Mouse (Mus musculus): ENCODE measurements at regions not wholly inside any gene's neighbourhood (a gene's known extent, or its start where the extent isn't known, plus 50 kb on each side); places are given as distances from the start of the nearest gene placed in this dataset.

DNA sequence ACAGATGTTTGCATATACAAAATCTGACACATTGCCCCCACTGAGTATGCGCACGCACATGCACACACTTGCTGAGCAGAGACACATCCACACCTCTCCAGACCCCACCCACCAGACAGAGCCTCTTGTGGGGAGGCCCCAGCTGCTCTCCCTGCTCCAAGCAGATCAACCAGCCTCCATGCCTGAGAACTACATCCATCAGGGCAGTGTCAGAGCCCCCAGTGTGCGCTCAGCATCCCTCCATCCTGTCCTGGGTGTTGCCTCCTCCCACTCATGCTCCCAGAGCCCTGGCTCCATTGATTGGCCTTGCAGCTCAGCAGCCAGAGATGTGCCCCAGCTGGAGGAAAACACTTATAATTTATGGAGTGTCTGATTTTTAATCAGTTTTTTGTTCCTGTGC, 124.1 kb upstream of the Rpl38 start:
- Histone ChIP-seq H3K4me2 (replicated peaks) (no peak overlapping the region), H3K27me3 (no peaks in the 10 kb centered on the region), H3K9ac (replicated peaks) (no peak overlapping the region), H3K9me3 (peaks cover 8% of the 10 kb centered on the region), H3K36me3 (no peaks in the 10 kb centered on the region), H3K4me1 (replicated peaks) (peaks cover 26% of the 10 kb centered on the region), H3K27ac (no peak overlapping the region), H3K4me3 (replicated peaks) (no peak overlapping the region)
- WGBS: 66% methylated on average over 3 of the region's 3 CpGs
- peak; percentile 62; the same call in 1 of the 2 replicates for ATAC-seq

DNA sequence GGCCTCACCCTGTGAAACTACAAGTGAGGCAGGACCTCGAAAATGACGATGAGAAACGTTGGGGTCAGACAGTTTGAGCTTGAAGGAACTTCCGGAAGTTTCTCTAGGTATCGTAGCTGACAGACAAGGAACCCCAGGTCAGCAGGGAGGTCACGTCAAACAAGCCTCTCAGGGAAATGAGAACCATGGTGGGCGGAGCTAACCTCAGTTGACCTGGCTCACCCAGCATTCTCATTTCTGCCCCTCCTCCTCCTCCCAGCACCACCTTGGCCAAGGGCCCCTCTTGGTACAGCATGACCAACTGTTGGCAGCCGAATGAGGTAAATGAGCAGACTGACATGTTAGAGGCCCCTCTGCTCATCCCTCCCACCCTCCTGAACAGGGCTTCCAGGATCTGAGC, 126.2 kb upstream of the Rpl38 start:
- H3K4me3 ChIP-seq (replicated peaks): no peak overlapping the region
- no peak for ATAC-seq
- peaks cover 8% of the 10 kb centered on the region for H3K9me3 ChIP-seq
- no peak overlapping the region for H3K4me2 ChIP-seq (replicated peaks)
- WGBS: 77% methylated on average over 8 of the region's 8 CpGs
- H3K4me1 ChIP-seq (replicated peaks): peaks cover 38% of the 10 kb centered on the region
- H3K27ac ChIP-seq: no peak overlapping the region
- no peaks in the 10 kb centered on the region for H3K36me3 ChIP-seq
- no peaks in the 10 kb centered on the region for H3K27me3 ChIP-seq
- H3K9ac ChIP-seq (replicated peaks): no peak overlapping the region

GRCm38 (mm10) chr11:114540503-114540902, 127.8 kb upstream of the Rpl38 start:
- no peaks in the 10 kb centered on the region for H3K36me3 ChIP-seq
- H3K4me2 ChIP-seq (replicated peaks): no peak overlapping the region
- H3K27me3 ChIP-seq: no peaks in the 10 kb centered on the region
- H3K27ac ChIP-seq: no peak overlapping the region
- H3K9ac ChIP-seq (replicated peaks): no peak overlapping the region
- peaks cover 8% of the 10 kb centered on the region for H3K9me3 ChIP-seq
- H3K4me3 ChIP-seq (replicated peaks): no peak overlapping the region
- H3K4me1 ChIP-seq (replicated peaks): peaks cover 48% of the 10 kb centered on the region
- no peak for ATAC-seq
- WGBS: 71% methylated on average over 3 of the region's 3 CpGs

DNA sequence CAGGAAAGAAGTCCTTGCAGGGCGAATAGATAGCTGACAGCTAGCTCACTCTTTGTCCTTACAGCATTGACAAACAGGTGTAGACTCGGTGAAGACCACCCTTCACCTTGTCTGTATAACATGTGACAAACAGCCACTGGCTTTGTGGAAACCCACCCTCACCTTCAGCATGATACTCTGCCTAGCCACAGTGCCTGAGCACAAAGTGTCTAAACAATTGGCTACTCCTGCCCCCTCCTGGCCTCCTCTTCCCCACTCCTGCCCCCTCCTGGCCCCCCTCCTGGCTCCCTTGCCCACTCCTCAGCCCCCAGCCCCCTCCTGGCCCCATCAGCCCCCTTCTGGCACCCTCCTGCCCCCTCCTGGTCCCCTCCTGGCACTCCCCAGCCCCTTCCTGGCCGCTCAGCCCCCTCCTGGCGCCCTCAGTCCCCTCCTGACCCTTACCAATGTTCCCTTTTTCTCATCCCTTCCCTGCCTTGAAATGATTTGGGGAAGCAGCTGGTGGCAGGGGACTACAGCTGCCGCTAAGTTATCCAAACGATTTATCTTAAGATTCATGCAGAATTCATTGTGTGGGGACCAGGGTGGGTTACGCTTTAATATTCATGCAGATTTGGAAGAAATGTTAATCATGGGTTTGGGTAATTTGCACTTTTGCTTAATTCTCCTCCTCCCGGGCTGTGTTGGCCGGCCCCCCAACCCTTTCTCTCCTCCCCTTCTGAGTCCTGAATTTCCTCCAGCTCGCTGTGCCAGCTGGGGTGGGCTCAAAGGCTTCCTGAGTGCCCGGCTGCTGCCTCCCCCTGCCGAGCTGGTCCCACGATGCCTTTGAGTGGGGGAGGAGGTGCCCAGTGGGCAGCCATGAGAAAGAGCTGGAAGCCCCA, 131.5 kb upstream of the Rpl38 start:
- Histone ChIP-seq H3K4me2 (replicated peaks) (peak overlapping the region; percentile 25), H3K27ac (peak overlapping the region; percentile 72), H3K4me3 (replicated peaks) (no peak overlapping the region), H3K4me1 (replicated peaks) (peaks cover 36% of the 10 kb centered on the region), H3K27me3 (no peaks in the 10 kb centered on the region), H3K36me3 (no peaks in the 10 kb centered on the region), H3K9me3 (peaks cover 8% of the 10 kb centered on the region), H3K9ac (replicated peaks) (0 out of 2 replicates have a peak overlapping the region, but pooled peaks have one; percentile 10)
- ATAC-seq: peak; percentile 86
- WGBS: 12% methylated on average over 12 of the region's 13 CpGs

GRCm38 (mm10) chr11:114535900-114536299, 132.4 kb upstream of the Rpl38 start:
- Histone ChIP-seq H3K4me1 (replicated peaks) (peaks cover 35% of the 10 kb centered on the region), H3K27me3 (no peaks in the 10 kb centered on the region), H3K9me3 (peaks cover 5% of the 10 kb centered on the region), H3K4me3 (replicated peaks) (no peak overlapping the region), H3K36me3 (no peaks in the 10 kb centered on the region), H3K4me2 (replicated peaks) (no peak overlapping the region), H3K9ac (replicated peaks) (no peak overlapping the region), H3K27ac (peak overlapping the region; percentile 72)
- ATAC-seq: no peak
- WGBS: 88% methylated on average over 9 of the region's 9 CpGs

GRCm38 (mm10) chr11:114534436-114534835, 133.9 kb upstream of the Rpl38 start:
- ATAC-seq: no peak
- Histone ChIP-seq H3K4me2 (replicated peaks) (no peak overlapping the region), H3K9me3 (no peaks in the 10 kb centered on the region), H3K9ac (replicated peaks) (no peak overlapping the region), H3K4me3 (replicated peaks) (no peak overlapping the region), H3K27me3 (no peaks in the 10 kb centered on the region), H3K36me3 (no peaks in the 10 kb centered on the region), H3K27ac (no peak overlapping the region), H3K4me1 (replicated peaks) (peaks cover 38% of the 10 kb centered on the region)
- 53% methylated on average over 7 of the region's 7 CpGs for WGBS

DNA sequence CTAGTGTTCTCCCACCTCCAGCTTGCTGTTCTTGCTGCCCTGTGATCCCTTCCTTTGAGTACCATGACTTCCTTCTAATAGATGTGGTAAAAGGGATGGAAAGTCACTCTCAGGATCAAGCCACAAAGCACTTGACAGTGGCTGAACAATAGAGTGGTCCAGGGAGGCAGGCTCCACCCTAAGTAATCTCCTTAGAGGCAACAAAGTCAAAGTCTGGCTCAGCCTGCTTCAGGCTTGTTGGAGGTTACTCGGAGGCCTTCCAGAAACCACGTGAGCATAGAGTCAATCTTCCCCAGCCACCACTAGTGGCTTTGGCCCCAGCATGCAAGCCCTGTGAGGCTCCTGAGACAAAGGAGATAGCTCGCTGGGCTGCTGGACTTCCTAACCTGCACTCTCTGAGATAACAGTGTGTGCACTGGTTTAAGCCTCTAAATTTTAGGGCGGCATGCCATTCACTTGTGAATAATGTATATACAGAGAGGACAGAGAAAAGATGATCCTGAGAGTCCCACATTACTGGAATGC, 137.0 kb upstream of the Rpl38 start:
- Histone ChIP-seq H3K9me3 (no peaks in the 10 kb centered on the region), H3K4me1 (replicated peaks) (peaks cover 39% of the 10 kb centered on the region), H3K27ac (no peak overlapping the region), H3K9ac (replicated peaks) (no peak overlapping the region), H3K4me2 (replicated peaks) (no peak overlapping the region), H3K27me3 (no peaks in the 10 kb centered on the region), H3K4me3 (replicated peaks) (no peak overlapping the region), H3K36me3 (no peaks in the 10 kb centered on the region)
- 41% methylated on average over 4 of the region's 4 CpGs for WGBS
- no peak for ATAC-seq

DNA sequence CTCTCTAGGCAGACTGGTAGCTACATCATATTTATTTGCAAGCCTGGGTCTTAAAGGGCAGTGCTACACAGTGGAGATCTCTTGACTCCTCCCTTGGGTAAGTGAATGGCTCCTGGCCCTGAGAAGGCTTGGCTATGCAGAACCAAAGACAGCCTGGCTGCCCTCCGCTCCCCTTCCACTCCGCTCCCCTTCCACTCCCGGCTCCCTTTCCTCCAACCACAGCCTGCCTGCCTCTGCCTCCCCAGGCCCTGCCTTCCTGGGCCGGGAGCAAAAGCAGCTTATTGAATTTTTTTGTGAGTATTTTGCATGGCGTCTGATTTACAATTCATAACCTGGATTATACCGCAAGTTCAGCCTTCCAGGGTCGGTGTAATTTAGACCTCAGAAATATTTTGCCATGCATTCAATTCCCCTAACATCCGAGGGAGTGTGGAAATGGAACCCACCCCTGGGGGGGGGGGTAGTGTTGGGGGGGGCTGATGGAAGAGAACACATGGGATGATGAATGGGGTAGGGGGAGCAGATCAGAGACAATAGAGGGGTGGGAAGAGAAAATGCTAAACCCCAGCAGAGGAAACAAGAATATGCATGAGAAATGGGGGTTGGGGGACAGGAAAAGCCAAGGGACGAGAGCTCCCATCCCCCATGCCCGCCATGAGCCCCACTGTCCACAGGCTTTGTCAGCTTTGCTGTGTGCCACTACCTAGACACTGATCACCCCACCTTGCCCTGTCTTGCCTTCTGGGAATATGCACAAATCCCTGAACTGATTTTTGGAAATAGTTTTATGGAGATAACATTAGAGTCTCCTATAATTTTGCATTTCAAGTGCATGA, 139.2 kb upstream of the Rpl38 start:
- H3K27ac ChIP-seq: peak overlapping the region; percentile 80
- H3K4me2 ChIP-seq (replicated peaks): peak overlapping the region; percentile 13; the same call in 1 of the 2 replicates
- no peaks in the 10 kb centered on the region for H3K9me3 ChIP-seq
- H3K27me3 ChIP-seq: no peaks in the 10 kb centered on the region
- peak; percentile 86 for ATAC-seq
- WGBS: 27% methylated on average over 10 of the region's 10 CpGs
- H3K4me1 ChIP-seq (replicated peaks): peaks cover 28% of the 10 kb centered on the region
- H3K9ac ChIP-seq (replicated peaks): no peak overlapping the region
- no peaks in the 10 kb centered on the region for H3K36me3 ChIP-seq
- no peak overlapping the region for H3K4me3 ChIP-seq (replicated peaks)

GRCm38 (mm10) chr11:114523444-114524238, 144.7 kb upstream of the Rpl38 start:
- no peaks in the 10 kb centered on the region for H3K36me3 ChIP-seq
- H3K27me3 ChIP-seq: no peaks in the 10 kb centered on the region
- H3K4me3 ChIP-seq (replicated peaks): no peak overlapping the region
- no peak overlapping the region for H3K27ac ChIP-seq
- WGBS: 49% methylated on average over 6 of the region's 6 CpGs
- H3K9me3 ChIP-seq: no peaks in the 10 kb centered on the region
- peak; percentile 40; the same call in 1 of the 2 replicates for ATAC-seq
- no peak overlapping the region for H3K4me2 ChIP-seq (replicated peaks)
- H3K9ac ChIP-seq (replicated peaks): no peak overlapping the region
- peaks cover 31% of the 10 kb centered on the region for H3K4me1 ChIP-seq (replicated peaks)

- H3K4me3 ChIP-seq (replicated peaks): no peak overlapping the region
- no peaks in the 10 kb centered on the region for H3K27me3 ChIP-seq
- WGBS: 62% methylated on average over 4 of the region's 4 CpGs
Measured at GRCm38 (mm10) chr11:114515278-114515677, 153.0 kb upstream of the Rpl38 start.

GRCm38 (mm10) chr11:114514126-114514525, 154.2 kb upstream of the Rpl38 start:
- Histone ChIP-seq H3K36me3 (no peaks in the 10 kb centered on the region), H3K9me3 (no peaks in the 10 kb centered on the region)
- 85% methylated on average over 2 of the region's 2 CpGs for WGBS

More at GRCm38 (mm10) chr11:114515278-114515677, 153.0 kb upstream of the Rpl38 start:
- no peak overlapping the region for H3K9ac ChIP-seq (replicated peaks)
- no peaks in the 10 kb centered on the region for H3K9me3 ChIP-seq
- H3K27ac ChIP-seq: no peak overlapping the region
- H3K36me3 ChIP-seq: no peaks in the 10 kb centered on the region
- ATAC-seq: no peak
- H3K4me2 ChIP-seq (replicated peaks): no peak overlapping the region
- peaks cover 29% of the 10 kb centered on the region for H3K4me1 ChIP-seq (replicated peaks)

More at GRCm38 (mm10) chr11:114514126-114514525, 154.2 kb upstream of the Rpl38 start:
- no peak overlapping the region for H3K9ac ChIP-seq (replicated peaks)
- H3K4me2 ChIP-seq (replicated peaks): no peak overlapping the region
- ATAC-seq: no peak
- no peak overlapping the region for H3K27ac ChIP-seq
- H3K27me3 ChIP-seq: no peaks in the 10 kb centered on the region
- no peak overlapping the region for H3K4me3 ChIP-seq (replicated peaks)
- H3K4me1 ChIP-seq (replicated peaks): peaks cover 29% of the 10 kb centered on the region
